Mouse (Mus musculus): ENCODE data around the gene Tsc22d4. TPM values are rescaled to one million over a fixed set of nuclear protein-coding genes. Genes with fewer than 3 reads are reported as not detected.
"Not testable (repeated sequence)": the region's sequence is repeated elsewhere in the genome, so short reads cannot be mapped to it uniquely, and the experiment has no call there.

Gene Tsc22d4
- polyA plus RNA-seq, 1 experiment from 2014 or later: 69.1 TPM

- ATAC-seq (ENCODE audit: low read depth) (no peak), DNase-seq (no peak)
- Histone ChIP-seq H3K4me1 (replicated peaks) (peaks cover 67% of the 10 kb centered on the region), H3K4me3 (replicated peaks) (peak overlapping the region; percentile 71; the same call in 1 of the 2 replicates), H3K4me2 (peak overlapping the region; percentile 99), H3K27me3 (no peaks in the 10 kb centered on the region), H3K9me3 (replicated peaks) (no peaks in the 10 kb centered on the region), H3K9ac (peak overlapping the region; percentile 88; the same call in 1 of the 2 replicates), H3K27ac (no peak overlapping the region), H3K36me3 (no peaks in the 10 kb centered on the region)
- WGBS (ENCODE audit: insufficient replicate concordance): 60% methylated on average over 10 of the region's 10 CpGs
These were observed 3.5 kb upstream of the Tsc22d4 start for GRCm38 (mm10) chr5:137742048-137742447.

DNA sequence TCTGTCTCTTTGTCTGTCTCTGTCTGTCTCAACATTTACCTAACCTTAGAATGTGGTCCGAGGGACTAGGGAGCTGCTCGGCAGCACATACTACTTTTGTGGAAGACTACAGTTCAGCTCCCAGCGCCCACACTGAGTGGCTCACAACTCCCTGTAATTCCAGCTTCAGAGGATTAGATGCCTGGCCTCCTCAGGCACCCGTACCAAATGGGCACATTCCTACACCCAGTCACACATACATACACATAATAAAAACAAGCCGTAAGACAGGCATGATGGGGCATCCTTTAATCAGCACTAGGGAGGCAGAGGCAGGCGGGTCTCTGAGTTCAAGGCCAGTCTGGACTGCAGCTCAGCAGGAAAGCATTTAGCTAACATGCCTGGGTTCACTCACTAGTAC lies 2.7 kb upstream of the Tsc22d4 start:
- Histone ChIP-seq H3K4me1 (replicated peaks) (peaks cover 70% of the 10 kb centered on the region), H3K9me3 (replicated peaks) (no peaks in the 10 kb centered on the region)
- WGBS (ENCODE audit: insufficient replicate concordance): 84% methylated on average over 6 of the region's 6 CpGs

GRCm38 (mm10) chr5:137744197-137744596 lies 1.3 kb upstream of the Tsc22d4 start:
- peaks cover 75% of the 10 kb centered on the region for H3K4me1 ChIP-seq (replicated peaks)
- no peaks in the 10 kb centered on the region for H3K27me3 ChIP-seq
- no peak overlapping the region for H3K4me3 ChIP-seq (replicated peaks)
- H3K27ac ChIP-seq: no peak overlapping the region
- no peak overlapping the region for H3K9ac ChIP-seq
- ATAC-seq (ENCODE audit: low read depth): no peak
- no peak for DNase-seq
- H3K9me3 ChIP-seq (replicated peaks): no peaks in the 10 kb centered on the region
- no peak overlapping the region for H3K4me2 ChIP-seq
- H3K36me3 ChIP-seq: 0 out of 2 replicates have a peak, but pooled peaks cover 3% of the 10 kb centered on the region
- WGBS (ENCODE audit: insufficient replicate concordance): 85% methylated on average over 7 of the region's 7 CpGs

More for the DNA sequence above, 2.7 kb upstream of the Tsc22d4 start:
- DNase-seq: no peak
- Histone ChIP-seq H3K27ac (no peak overlapping the region), H3K4me3 (replicated peaks) (no peak overlapping the region), H3K27me3 (no peaks in the 10 kb centered on the region), H3K4me2 (no peak overlapping the region), H3K36me3 (no peaks in the 10 kb centered on the region), H3K9ac (no peak overlapping the region)
- no peak for ATAC-seq (ENCODE audit: low read depth)

DNA sequence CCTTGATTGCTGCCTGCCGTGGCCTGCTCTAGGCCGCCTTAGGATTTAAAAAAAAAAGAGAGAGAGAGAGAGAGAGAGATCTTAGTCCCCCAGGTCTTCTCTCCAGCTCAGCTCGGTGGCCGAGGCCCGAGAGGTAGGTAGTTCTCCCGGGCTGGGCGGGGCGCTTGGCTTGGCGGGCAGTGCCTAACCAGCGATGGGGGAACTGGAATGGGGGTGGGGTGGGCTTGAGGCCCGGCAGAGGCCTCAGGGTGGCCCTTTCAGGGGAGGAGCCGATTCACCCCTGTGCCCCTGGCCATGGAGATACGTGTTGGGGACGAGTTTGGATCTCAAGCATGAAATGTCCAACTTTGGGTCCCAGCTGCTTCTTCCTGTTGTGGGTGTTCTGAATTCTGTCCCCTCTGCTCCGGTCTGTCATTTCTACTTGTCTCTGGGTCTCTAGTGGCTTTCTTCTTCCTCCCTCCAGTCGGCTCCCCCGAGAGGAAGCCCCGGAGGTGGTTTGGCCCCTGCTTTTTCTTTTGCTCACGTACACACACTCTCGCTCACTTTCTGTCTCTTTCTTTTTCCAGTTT lies 836 bp downstream of the Tsc22d4 start:
- Histone ChIP-seq H3K4me3 (replicated peaks) (peak overlapping the region; percentile 90), H3K9me3 (replicated peaks) (no peaks in the 10 kb centered on the region), H3K27ac (peak overlapping the region; percentile 99), H3K4me2 (peak overlapping the region; percentile 99), H3K27me3 (no peaks in the 10 kb centered on the region), H3K36me3 (peaks cover 17% of the 10 kb centered on the region), H3K9ac (peak overlapping the region; percentile 97), H3K4me1 (replicated peaks) (peaks cover 59% of the 10 kb centered on the region)
- WGBS (ENCODE audit: insufficient replicate concordance): under 1% methylated on average over 20 of the region's 20 CpGs
- peak; percentile 75 for DNase-seq
- peak; percentile 72 for ATAC-seq (ENCODE audit: low read depth)

- no peak for ATAC-seq (ENCODE audit: low read depth)
- H3K27me3 ChIP-seq: no peaks in the 10 kb centered on the region
- DNase-seq: peak; percentile 18
- peak overlapping the region; percentile 97 for H3K9ac ChIP-seq
- H3K27ac ChIP-seq: peak overlapping the region; percentile 99
- H3K36me3 ChIP-seq: peaks cover 22% of the 10 kb centered on the region
- peak overlapping the region; percentile 90 for H3K4me3 ChIP-seq (replicated peaks)
- H3K9me3 ChIP-seq (replicated peaks): no peaks in the 10 kb centered on the region
- WGBS (ENCODE audit: insufficient replicate concordance): under 1% methylated on average over 16 of the region's 16 CpGs
- peak overlapping the region; percentile 99 for H3K4me2 ChIP-seq
- H3K4me1 ChIP-seq (replicated peaks): peaks cover 57% of the 10 kb centered on the region
These were observed 1.4 kb downstream of the Tsc22d4 start for GRCm38 (mm10) chr5:137746851-137747325.

GRCm38 (mm10) chr5:137747326-137747961 lies 1.9 kb downstream of the Tsc22d4 start:
- peak; percentile 57 for ATAC-seq (ENCODE audit: low read depth)
- peaks cover 54% of the 10 kb centered on the region for H3K4me1 ChIP-seq (replicated peaks)
- DNase-seq: peak; percentile 63
- no peaks in the 10 kb centered on the region for H3K9me3 ChIP-seq (replicated peaks)
- peak overlapping the region; percentile 97 for H3K9ac ChIP-seq
- peaks cover 28% of the 10 kb centered on the region for H3K36me3 ChIP-seq
- peak overlapping the region; percentile 99 for H3K4me2 ChIP-seq
- no peaks in the 10 kb centered on the region for H3K27me3 ChIP-seq
- H3K27ac ChIP-seq: peak overlapping the region; percentile 99
- peak overlapping the region; percentile 90 for H3K4me3 ChIP-seq (replicated peaks)
- 2% methylated on average over 26 of the region's 26 CpGs for WGBS (ENCODE audit: insufficient replicate concordance)

GRCm38 (mm10) chr5:137748130-137748770 lies 2.7 kb downstream of the Tsc22d4 start:
- Histone ChIP-seq H3K4me2 (peak overlapping the region; percentile 99), H3K9me3 (replicated peaks) (no peaks in the 10 kb centered on the region), H3K27ac (peak overlapping the region; percentile 99), H3K9ac (peak overlapping the region; percentile 97), H3K27me3 (no peaks in the 10 kb centered on the region), H3K4me3 (replicated peaks) (peak overlapping the region; percentile 90), H3K36me3 (peaks cover 35% of the 10 kb centered on the region), H3K4me1 (replicated peaks) (peaks cover 48% of the 10 kb centered on the region)
- WGBS (ENCODE audit: insufficient replicate concordance): 30% methylated on average over 5 of the region's 5 CpGs
- ATAC-seq (ENCODE audit: low read depth) (no peak), DNase-seq (no peak)

DNA sequence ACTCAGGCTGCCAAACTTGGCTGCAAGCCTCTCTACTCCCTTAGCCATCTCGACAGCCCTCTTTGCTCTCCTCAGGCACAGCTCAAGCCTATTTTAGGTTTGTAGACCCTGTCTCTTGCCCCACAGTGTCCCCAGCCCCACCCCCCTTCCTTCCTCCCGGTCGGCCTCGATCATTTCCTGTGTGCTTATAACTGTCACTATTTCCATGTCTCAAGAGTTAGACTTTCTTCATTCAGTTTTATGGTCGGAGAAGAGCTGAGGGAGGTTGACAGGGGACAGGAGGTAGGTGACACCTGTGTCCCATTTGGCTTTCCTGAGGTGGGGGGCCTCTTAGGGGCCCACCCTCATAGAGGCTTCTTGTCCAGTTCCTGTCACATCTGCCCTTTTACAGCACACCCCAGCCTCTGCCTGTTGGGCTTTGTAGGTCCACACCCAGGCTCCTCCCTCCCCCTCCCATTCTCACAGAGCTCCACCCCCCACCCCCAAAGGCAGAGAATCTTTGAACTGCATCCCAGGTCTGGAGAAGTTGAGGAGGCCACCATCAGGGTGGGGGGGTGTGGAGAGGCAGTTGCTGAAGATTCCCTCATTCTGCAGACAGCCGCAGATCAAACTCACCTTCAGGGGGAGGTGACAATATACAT lies 3.8 kb downstream of the Tsc22d4 start:
- Histone ChIP-seq H3K27me3 (no peaks in the 10 kb centered on the region), H3K27ac (peak overlapping the region; percentile 99), H3K9me3 (replicated peaks) (no peaks in the 10 kb centered on the region), H3K4me3 (replicated peaks) (peak overlapping the region; percentile 90), H3K4me1 (replicated peaks) (peaks cover 45% of the 10 kb centered on the region), H3K9ac (peak overlapping the region; percentile 97), H3K36me3 (peaks cover 46% of the 10 kb centered on the region), H3K4me2 (peak overlapping the region; percentile 99)
- DNase-seq (no peak), ATAC-seq (ENCODE audit: low read depth) (no peak)
- WGBS (ENCODE audit: insufficient replicate concordance): 23% methylated on average over 6 of the region's 6 CpGs

DNA sequence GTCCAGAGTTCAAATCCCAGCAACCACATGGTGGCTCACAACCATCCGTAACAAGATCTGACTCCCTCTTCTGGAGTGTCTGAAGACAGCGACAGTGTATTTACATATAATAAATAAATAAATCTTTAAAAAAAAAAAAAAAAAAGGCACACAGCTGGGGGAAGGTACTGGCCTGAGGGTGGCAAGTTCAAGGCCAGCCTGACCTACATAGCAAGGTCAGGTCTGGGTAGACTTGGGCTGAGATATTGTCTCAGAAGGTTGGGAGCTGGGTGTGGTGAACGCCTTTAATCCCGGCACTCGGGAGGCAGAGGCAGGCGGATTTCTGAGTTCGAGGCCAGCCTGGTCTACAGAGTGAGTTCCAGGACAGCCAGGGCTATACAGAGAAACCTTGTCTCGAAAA lies 4.7 kb downstream of the Tsc22d4 start:
- not testable (repeated sequence) for H3K27me3 ChIP-seq; H3K9me3 ChIP-seq (replicated peaks); H3K4me3 ChIP-seq (replicated peaks); H3K9ac ChIP-seq; DNase-seq; H3K4me2 ChIP-seq; ATAC-seq (ENCODE audit: low read depth); H3K27ac ChIP-seq
- H3K4me1 ChIP-seq (replicated peaks): peaks cover 37% of the 10 kb centered on the region
- 82% methylated on average over 6 of the region's 8 CpGs for WGBS (ENCODE audit: insufficient replicate concordance)
- H3K36me3 ChIP-seq: peaks cover 51% of the 10 kb centered on the region

DNA sequence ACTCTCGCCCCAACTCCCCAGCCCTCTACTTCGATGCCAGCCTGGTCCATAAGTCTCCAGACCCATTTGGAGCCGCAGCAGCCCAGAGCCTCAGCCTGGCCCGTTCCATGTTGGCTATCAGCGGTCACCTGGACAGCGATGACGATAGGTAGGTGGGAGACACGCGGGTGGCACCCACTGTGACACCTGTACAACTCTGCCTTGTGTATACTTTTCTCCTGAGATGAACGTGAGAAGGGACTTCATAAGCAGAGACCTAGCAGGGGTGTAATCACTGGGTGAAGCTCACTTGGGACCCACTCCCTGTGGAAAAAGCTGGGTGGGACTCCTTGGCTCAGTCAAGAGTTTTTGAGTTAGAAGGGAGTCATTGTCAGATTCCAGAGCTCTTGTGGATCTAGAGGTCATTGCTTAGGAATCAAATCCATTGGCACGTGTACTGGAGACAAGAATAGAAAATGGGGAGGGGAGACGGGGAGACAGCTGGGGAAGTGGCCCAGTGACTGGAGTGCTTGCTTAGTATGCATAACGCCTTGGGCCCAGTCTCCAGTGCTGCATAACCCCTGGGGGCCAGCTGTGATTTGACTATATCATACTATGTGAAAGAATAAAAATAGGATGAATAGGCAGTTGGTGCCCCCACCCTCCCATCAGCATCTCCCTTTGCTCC lies 5.8 kb downstream of the Tsc22d4 start:
- no peak overlapping the region for H3K4me2 ChIP-seq
- H3K36me3 ChIP-seq: peaks cover 62% of the 10 kb centered on the region
- H3K27ac ChIP-seq: no peak overlapping the region
- H3K9me3 ChIP-seq (replicated peaks): no peaks in the 10 kb centered on the region
- H3K4me3 ChIP-seq (replicated peaks): no peak overlapping the region
- H3K27me3 ChIP-seq: no peaks in the 10 kb centered on the region
- WGBS (ENCODE audit: insufficient replicate concordance): 87% methylated on average over 13 of the region's 13 CpGs
- DNase-seq (no peak), ATAC-seq (ENCODE audit: low read depth) (no peak)
- no peak overlapping the region for H3K9ac ChIP-seq
- H3K4me1 ChIP-seq (replicated peaks): peaks cover 42% of the 10 kb centered on the region

DNA sequence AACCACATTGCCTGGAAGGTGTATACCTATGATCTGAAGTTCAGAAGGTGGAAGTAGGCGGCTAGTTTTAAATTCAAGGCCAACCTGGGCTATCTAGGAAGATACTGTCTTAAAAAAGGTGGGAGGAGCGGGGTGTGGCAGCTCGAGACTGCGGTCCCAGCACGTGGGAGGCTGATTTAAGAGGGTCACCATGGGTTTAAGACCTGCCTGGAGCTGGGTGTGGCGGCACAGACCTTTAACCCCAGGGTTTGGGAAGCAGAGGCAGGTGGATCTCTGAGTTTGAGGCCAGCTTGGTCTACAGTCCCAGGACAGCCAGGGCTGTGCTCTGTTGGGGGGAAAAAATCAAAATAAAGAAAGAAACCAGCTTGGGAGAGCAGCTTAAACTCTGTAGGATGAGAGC lies 6.5 kb downstream of the Tsc22d4 start:
- H3K4me1 ChIP-seq (replicated peaks): peaks cover 45% of the 10 kb centered on the region
- no peak overlapping the region for H3K4me2 ChIP-seq
- ATAC-seq (ENCODE audit: low read depth) (no peak), DNase-seq (no peak)
- H3K9ac ChIP-seq: no peak overlapping the region
- H3K27ac ChIP-seq: peak overlapping the region; percentile 4; the same call in 1 of the 2 replicates
- H3K4me3 ChIP-seq (replicated peaks): no peak overlapping the region
- 65% methylated on average over 6 of the region's 6 CpGs for WGBS (ENCODE audit: insufficient replicate concordance)
- peaks cover 69% of the 10 kb centered on the region for H3K36me3 ChIP-seq
- no peaks in the 10 kb centered on the region for H3K9me3 ChIP-seq (replicated peaks)
- H3K27me3 ChIP-seq: no peaks in the 10 kb centered on the region

All from liver, embryonic 13.5 days (tissue).